ENCODE assay signal across 1 mouse cellular context in genomic region chr19:21409178-21409577, GRCm38 (mm10).
TF ChIP-seq lines count a peak whose summit lies in the region.

No protein-coding gene starts in this region.

TF ChIP-seq in MEL, 35 proteins besides CTCF, POLR2A, EP300 and RAD21 (continued from another document):
- TF ChIP-seq BHLHE40 (IDR thresholded peaks at IDR 0.05; ENCODE audit: borderline replicate concordance, low read depth, low read length) (peak; percentile 60; the same call in 1 of the 2 replicates), CHD1 (IDR thresholded peaks at IDR 0.05; ENCODE audit: low read depth, low read length) (no peak), ZMIZ1 (IDR thresholded peaks at IDR 0.05; ENCODE audit: low read depth, low read length) (no peak), MAFK (IDR thresholded peaks at IDR 0.05; ENCODE audit: borderline replicate concordance, low read depth, low read length) (no peak), MYC (IDR thresholded peaks at IDR 0.05; ENCODE audit: low read depth, low read length) (0 out of 2 replicates have a peak, but pooled peaks have one; percentile 34), RCOR1 (IDR thresholded peaks at IDR 0.05; ENCODE audit: low read depth, low read length) (0 out of 2 replicates have a peak, but pooled peaks have one; percentile 33), POLR2AphosphoS2 (IDR thresholded peaks at IDR 0.05; ENCODE audit: low read length) (no peak), KAT2A (conservative IDR thresholded peaks at IDR 0.05; ENCODE audit: low read depth, low read length) (no peak), MAX (IDR thresholded peaks at IDR 0.05; ENCODE audit: low read length) (no peak), SMC3 (IDR thresholded peaks at IDR 0.05; ENCODE audit: low read depth, low read length) (no peak), ZNF384 (IDR thresholded peaks at IDR 0.05; ENCODE audit: low read depth, low read length) (no peak)
